Mouse (Mus musculus): ENCODE results near the gene Slc22a28.
"Not testable (repeated sequence)": the region's sequence is repeated elsewhere in the genome, so short reads cannot be mapped to it uniquely, and the experiment has no call there.

Slc22a28 gene

GRCm38 (mm10) chr19:8131881-8132280 lies at the start of gene Slc22a28:
Gene Slc22a28, minus strand, starts transcription at chr19:8131982.
- not testable (repeated sequence) for DNase-seq (ENCODE audit: low spot score in 2 of 2)

GRCm38 (mm10) chr19:8148787-8149523 lies 17.2 kb upstream of the Slc22a28 start:
- DNase-seq (ENCODE audit: low spot score in 2 of 2): no peak

- not testable (repeated sequence) for DNase-seq (ENCODE audit: low spot score in 2 of 2)
These were observed 10.9 kb upstream of the Slc22a28 start for GRCm38 (mm10) chr19:8142716-8143115.

- not testable (repeated sequence) for DNase-seq (ENCODE audit: low spot score in 2 of 2)
These were observed 2.5 kb upstream of the Slc22a28 start for GRCm38 (mm10) chr19:8134127-8134841.

- DNase-seq (ENCODE audit: low spot score in 2 of 2): no peak
These were observed 111.9 kb downstream of the Slc22a28 start for GRCm38 (mm10) chr19:8019904-8020349.

GRCm38 (mm10) chr19:8019329-8019851 lies 112.4 kb downstream of the Slc22a28 start:
- not testable (repeated sequence) for DNase-seq (ENCODE audit: low spot score in 2 of 2)

- not testable (repeated sequence) for DNase-seq (ENCODE audit: low spot score in 2 of 2)
These were observed 113.2 kb downstream of the Slc22a28 start for GRCm38 (mm10) chr19:8018535-8018934.
